Mouse (Mus musculus): ENCODE results near the gene Gm2956.
"Not testable (repeated sequence)": the region's sequence is repeated elsewhere in the genome, so short reads cannot be mapped to it uniquely, and the experiment has no call there.

Gene Gm2956

DNA sequence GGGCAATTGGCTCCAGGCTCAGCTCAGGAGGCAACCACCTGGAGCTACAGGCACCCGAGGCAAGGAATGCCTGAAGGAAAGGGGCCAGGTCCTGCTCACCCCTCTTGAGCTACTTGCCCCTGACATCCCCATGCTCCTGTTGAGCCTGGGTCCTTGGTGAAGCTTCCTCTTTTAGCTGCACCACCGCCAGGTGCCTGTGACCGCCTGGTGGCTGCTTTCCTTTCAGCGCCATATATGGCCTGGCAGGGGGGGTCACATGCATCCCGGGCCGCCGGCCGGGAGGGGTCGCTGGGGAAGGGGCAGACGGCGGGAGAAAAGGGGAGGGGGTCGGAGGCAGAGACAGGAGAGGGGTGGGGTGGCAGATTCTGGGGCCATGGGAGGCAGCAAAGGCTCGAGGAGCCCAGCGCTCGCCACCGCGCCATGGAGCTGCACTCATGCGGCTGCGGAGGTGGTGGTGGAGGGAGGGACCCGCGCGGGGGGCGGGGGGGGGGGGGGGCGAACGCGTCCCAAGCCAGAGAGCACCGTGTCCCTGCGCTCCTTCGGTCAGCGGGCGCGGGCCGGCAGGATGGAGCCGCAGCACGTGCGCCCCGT, at the start of gene Gm2956:
Gene Gm2956, plus strand, starts transcription at position 541 of the 591 bp plus-strand sequence.
- DNase-seq (ENCODE audit: low spot score): not testable (repeated sequence)

DNA sequence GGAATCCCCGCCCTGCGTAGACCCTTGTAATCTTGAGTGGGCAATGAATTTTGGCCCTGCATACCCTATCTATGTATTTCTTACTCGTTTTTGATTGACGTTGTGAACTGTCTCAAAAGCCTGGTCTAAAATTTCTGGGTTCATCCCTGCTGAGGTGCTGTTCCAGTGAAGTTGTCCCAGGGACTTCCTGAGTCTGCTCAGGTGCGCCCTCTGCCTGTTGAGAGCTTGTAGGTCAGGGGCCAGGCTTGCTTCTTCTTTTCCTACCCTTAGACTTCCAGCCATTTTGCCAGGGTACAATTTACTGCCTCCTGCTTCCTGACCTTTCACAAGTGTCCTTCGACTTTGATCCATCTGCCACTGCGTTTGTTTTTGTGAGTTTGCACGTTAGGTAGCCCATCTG, 979 bp downstream of the Gm2956 start:
- not testable (repeated sequence) for DNase-seq (ENCODE audit: low spot score)

DNA sequence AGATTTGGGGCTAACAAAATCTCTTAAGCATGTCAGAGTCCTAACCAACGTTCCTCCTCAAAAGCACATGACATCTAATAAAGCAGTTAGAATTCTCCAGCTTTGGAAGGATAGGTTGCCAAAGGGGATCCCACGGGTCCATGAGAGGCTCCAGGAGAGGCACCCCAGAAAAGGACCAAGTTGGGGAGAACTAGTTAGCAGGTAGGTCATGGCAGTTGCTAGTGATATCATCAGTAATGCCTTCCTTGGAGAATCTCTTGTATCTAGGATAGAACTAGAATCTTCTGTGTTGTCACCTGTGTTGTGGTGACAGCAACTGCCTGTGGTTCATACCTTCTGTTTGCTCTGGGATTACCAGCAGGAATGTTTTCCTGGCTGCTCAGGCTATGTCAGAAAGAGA, 62.4 kb downstream of the Gm2956 start, which contains the start of gene Gm10413:
Gene Gm10413, plus strand, starts transcription at position 301 of the 400 bp plus-strand sequence.
- not testable (repeated sequence) for DNase-seq (ENCODE audit: low spot score)
